Mouse (Mus musculus) cerebellum, adult 11 months (tissue): ENCODE measurements around the gene Chmp2a.
"Not testable (repeated sequence)": the region's sequence is repeated elsewhere in the genome, so short reads cannot be mapped to it uniquely, and the experiment has no call there.

Source experiments
- DNase-seq: peaks from one replicate; pipeline ENCODE4 v3.0.0; 2022

Gene Chmp2a

GRCm38 (mm10) chr7:13034148-13034977 is at the start of gene Chmp2a:
TSS of gene Chmp2a (minus strand) at chr7:13034807.
- peak; percentile 98 for DNase-seq

GRCm38 (mm10) chr7:13072293-13072692 is 37.7 kb upstream of the Chmp2a start:
- no peak for DNase-seq

GRCm38 (mm10) chr7:13063399-13063798 is 28.8 kb upstream of the Chmp2a start:
- DNase-seq = not testable (repeated sequence)

- no peak for DNase-seq
Measured at GRCm38 (mm10) chr7:13059536-13059935, 24.9 kb upstream of the Chmp2a start.

- no peak for DNase-seq
Measured at GRCm38 (mm10) chr7:13056913-13057700, 22.5 kb upstream of the Chmp2a start.

- DNase-seq = peak; percentile 94
Measured at GRCm38 (mm10) chr7:13054287-13055010, 19.8 kb upstream of the Chmp2a start, which contains the start of gene Mzf1. TSS of gene Mzf1 (minus strand) at chr7:13054764.

- DNase-seq = no peak
Measured at GRCm38 (mm10) chr7:13053961-13054286, 19.3 kb upstream of the Chmp2a start.

DNA sequence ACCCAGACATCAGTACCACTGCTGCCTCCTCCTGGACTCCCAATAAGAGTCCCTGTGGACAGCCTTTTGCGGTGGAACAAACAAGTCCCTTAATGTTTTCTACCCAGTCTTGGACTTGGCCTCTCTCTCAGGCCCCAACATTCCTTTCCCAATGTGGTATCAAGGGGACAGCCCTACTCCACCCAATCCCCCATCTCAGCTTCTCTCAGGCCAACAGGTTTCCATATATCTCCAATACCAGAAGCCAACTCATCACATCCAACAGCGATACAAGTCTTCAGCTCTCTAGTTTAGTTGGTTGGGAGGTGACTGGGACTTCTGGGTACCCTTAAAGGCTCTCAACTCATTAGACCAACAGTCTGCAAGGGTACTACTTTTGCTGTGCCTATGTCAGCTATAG is 18.9 kb upstream of the Chmp2a start:
- peak; percentile 25 for DNase-seq

GRCm38 (mm10) chr7:13053001-13053400 is 18.4 kb upstream of the Chmp2a start:
- DNase-seq = peak; percentile 34

DNA sequence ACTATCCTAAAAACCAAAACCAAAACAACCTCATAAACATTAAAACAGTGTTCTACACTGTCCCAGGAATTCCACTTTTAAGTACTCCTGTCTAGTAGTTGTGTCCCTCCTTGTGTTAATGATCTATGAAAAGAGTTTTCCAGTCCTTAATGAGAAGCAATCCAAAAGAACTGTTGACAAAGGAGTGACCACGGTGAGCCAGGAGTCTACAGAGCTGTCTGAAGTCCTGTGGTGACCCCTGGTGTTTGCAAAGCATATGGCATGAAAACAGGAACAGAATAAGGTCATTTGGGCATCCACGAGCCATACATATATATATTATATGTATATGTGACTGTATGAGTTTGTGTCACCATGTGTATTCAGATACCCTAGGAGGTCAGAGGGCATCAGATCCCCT is 11.5 kb upstream of the Chmp2a start:
- DNase-seq = peak; percentile 54

GRCm38 (mm10) chr7:13044254-13044625 is 9.6 kb upstream of the Chmp2a start:
- DNase-seq = no peak

DNA sequence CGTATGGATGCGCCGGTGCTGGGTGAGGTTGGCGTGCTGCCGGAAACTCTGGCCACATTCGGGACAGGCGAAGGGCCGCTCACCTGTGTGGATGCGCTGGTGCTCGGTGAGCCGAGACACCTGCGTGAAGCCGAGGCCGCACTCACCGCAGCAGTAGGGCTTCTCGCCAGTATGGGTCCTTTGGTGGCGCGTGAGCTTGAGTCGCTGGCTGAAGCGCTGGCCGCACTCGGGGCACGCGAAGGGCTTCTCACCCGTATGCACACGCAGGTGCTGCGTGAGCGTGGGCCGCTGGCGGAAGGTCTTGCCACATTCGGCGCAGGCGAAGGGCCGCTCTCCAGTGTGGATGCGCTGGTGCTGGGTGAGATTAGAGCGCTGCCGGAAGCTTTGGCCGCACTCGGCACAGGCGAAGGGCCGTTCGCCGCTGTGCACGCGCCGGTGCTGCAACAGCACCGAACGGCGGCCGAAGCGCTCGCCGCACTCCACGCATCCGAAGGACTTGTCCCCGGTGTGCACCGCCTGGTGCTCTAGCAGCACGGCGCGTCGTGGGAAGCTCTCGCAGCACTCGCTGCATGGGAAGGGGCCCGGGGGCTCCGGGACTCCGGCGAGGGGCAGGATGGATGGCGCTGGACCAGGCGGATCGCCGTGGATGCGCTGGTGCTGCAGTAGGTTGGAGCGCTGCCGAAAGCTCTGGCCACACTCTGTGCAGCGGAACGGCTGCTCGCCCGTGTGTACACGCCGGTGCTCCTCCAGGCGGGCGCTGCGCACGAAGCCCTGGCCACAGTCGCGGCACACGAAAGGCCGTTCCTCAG is 9.0 kb upstream of the Chmp2a start:
- DNase-seq = peak; percentile 79

- no peak for DNase-seq
Measured at GRCm38 (mm10) chr7:13043120-13043444, 8.5 kb upstream of the Chmp2a start.

- peak; percentile 17 for DNase-seq
Measured at GRCm38 (mm10) chr7:13042511-13042910, 7.9 kb upstream of the Chmp2a start.

DNA sequence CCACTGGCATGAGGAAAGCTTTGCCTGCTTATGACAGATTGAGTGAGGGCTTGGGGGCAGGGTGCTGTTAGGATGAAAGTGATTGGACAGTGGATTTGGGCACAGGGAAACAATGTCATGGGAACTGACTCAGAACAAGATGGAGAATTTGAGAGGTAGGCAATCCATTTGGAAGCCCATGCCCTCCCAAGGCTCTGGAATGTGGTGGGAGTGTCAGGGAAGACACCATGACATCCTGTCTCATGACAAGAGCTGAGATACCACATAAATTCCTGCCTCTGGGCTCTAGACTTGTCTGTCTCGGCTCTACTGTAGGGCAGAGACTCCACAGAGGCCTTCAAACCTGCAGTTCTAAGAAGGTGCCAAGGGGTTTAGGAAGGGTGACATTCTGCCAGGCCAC is 6.6 kb upstream of the Chmp2a start:
- no peak for DNase-seq

- DNase-seq = no peak
Measured at GRCm38 (mm10) chr7:13039181-13039580, 4.6 kb upstream of the Chmp2a start.

DNA sequence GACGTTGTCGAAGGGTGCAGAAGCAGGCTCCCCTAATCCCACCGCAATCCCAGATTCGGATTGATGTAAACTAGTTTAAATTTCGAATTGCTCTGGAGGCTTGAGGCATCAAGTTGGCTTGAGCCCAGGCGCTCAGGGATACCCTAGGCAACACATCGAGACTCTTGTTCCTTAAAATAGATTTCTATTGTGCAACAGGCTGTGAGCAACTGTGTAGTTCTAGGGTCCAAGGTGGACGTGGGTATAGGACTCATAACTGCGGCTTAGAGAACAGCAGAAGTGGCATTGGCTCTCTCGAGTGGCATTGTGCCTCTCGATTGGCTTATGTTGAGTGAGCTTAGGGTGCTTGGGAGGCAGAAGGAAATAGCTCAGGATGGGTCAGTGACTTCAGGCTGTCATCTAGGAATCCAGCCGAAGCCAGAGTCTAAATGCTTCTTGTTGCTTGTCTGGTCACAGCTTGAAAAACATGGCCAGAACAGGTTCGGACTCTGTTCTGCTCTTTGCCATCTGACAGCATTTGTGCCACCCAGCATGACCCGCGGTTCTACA is 4.1 kb upstream of the Chmp2a start:
- no peak for DNase-seq

DNA sequence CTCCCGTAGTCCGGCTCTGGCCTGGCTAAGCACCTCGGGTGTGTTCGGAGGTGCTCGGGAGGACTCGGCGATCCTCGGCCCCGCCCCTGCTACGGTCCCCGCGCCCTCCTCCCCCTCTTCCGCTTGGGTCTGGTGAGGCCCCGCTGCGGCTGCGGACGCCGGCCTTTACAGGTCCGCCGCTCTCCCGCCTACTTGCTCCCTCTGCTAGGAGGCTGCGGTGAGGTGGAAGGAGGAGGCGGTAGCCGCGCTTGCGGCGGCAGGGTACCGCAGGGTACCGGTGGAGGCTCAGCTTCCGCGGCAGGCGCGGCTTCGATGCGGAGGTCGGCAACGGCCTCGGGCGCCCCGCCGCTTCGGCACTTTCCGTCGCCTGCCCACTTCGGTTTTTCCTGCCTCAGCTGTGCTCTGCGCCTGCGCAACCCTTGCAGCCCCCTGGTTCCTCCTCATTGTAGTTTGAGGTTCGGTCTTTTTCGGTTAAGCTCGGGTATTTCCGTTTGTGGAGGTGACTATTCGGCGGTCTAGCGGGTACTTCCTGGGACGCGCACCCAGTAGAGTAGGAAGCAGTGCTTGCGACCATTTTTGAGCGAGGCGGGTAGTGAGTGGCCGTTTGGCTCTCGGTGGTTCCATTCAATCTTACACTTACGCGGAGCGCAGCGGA is 3.4 kb upstream of the Chmp2a start, which contains the start of gene Ube2m:
TSS of gene Ube2m (minus strand) at position 375 of the 655 bp plus-strand sequence.
- peak; percentile 98 for DNase-seq

DNA sequence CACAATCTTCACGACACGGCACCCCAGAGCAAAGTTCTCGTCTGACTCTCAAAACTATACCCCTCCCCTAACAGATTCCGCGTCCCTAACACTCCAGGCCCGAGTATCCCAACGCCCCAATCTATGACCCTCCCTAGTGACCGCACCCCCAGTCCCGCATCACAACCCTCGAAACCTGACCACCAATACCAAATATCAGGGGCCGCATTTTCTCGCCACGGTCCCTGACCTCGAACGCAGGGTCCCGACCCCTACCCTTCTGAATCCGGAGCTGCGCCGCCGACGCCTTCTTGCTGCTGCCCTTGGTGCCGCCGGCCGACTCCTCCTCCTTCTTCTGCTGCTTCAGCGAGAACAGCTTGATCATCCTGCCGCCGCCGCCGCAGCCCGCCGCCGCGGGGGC is 2.8 kb upstream of the Chmp2a start:
- DNase-seq = no peak

DNA sequence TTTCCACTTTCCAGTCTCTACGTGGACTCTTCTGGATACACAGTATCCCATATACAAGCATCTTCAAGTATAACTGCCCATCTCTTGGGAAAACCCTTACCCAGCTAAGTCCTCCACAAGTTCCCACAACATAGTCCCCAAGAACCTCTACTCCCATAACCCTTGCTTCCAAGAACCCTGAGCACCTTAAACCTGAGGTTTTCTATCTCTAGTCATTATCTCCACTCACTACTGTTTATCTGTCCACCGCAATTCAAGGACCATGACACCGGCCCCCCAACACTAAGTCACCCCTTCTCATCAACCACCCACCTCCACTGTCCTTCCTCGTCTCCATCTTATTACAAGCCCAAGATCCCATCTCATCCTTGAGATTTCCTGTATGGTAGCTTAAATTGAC is 2.2 kb upstream of the Chmp2a start:
- DNase-seq = no peak

GRCm38 (mm10) chr7:13035211-13035855 is 726 bp upstream of the Chmp2a start:
- peak; percentile 66 for DNase-seq
